ENCODE assay signal across 22 mouse cellular contexts in the genomic region with DNA sequence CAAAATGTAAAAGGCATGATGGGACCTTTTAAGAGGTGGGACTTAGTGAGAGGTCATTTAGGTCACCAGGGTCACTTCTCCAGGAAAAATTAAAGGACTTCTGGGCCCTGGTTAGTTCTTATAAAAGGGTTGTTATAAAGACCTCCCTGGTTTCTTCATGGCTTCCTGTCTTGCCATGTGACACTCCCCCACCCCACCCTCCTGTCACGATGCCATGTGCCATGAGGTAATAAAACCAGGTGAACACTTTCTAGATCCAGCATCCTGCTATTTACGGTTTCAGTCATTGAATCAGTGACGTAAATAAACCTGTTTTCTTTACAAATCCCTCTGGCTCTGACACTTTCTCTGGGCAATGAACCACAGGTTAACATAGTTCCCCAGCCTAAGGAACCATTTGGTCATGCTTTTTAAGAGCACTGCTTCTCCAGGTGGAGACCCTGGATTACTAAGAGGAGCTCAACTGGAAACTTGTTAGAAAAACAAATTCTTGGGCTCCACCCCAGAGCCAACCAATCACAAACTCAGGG.
DNase-seq lines count a peak whose midpoint lies in the region; ATAC-seq and TF ChIP-seq lines count a peak whose summit lies in the region.
"Had no signal": no experiment of that assay in that cellular context is flagged by ENCODE, and none has a peak within 500 bp of the region (broad histone marks: within the 10 kb centered on the region; RNA-seq: fewer than 3 reads in every experiment).

No protein-coding gene starts in this region.

- H3K9me3 ChIP-seq in kidney, embryonic 15.5 days (replicated peaks) = no peaks in the 10 kb centered on the region
- no peaks in the 10 kb centered on the region for H3K9me3 ChIP-seq in hindbrain, embryonic 10.5 days
- H3K9me3 ChIP-seq: embryonic facial prominence, embryonic 12.5 days; embryonic facial prominence, embryonic 15.5 days; hindbrain, embryonic 13.5 days had no signal

- TF ChIP-seq POLR2A in kidney, adult 2 months (IDR thresholded peaks at IDR 0.05; ENCODE audit: low read depth, low read length) = no peak

- no peaks in the 10 kb centered on the region for H3K27me3 ChIP-seq in kidney, adult 2 months (replicated peaks; ENCODE audit: control insufficient read depth, insufficient read depth, low read length)
- no peaks in the 10 kb centered on the region for H3K27me3 ChIP-seq in kidney, embryonic 15.5 days
- no peaks in the 10 kb centered on the region for H3K27me3 ChIP-seq in hindbrain, embryonic 10.5 days (ENCODE audit: insufficient read depth, poor library complexity, severe bottlenecking)
- H3K27me3 ChIP-seq: embryonic facial prominence, embryonic 12.5 days; embryonic facial prominence, embryonic 15.5 days; hindbrain, embryonic 13.5 days had no signal

- H3K36me3 ChIP-seq in kidney, adult 2 months (ENCODE audit: control insufficient read depth, insufficient read depth, low read length) = no peaks in the 10 kb centered on the region
- no peaks in the 10 kb centered on the region for H3K36me3 ChIP-seq in kidney, embryonic 15.5 days
- H3K36me3 ChIP-seq in hindbrain, embryonic 10.5 days = no peaks in the 10 kb centered on the region
- H3K36me3 ChIP-seq: embryonic facial prominence, embryonic 12.5 days; embryonic facial prominence, embryonic 15.5 days; hindbrain, embryonic 13.5 days had no signal

- TF ChIP-seq CTCF in kidney, adult 2 months (conservative IDR thresholded peaks at IDR 0.05; ENCODE audit: insufficient read depth, insufficient read length, low read depth, low read length) = no peak

- no peak overlapping the region for H3K9ac ChIP-seq in kidney, embryonic 15.5 days
- H3K9ac ChIP-seq: embryonic facial prominence, embryonic 12.5 days; embryonic facial prominence, embryonic 15.5 days; forebrain, postnatal 0 days; hindbrain, embryonic 13.5 days had no signal

- H3K4me1 ChIP-seq in kidney, adult 2 months (ENCODE audit: control insufficient read depth, insufficient read depth, low read length) = peaks cover 19% of the 10 kb centered on the region; the same call in 1 of the 2 replicates
- H3K4me1 ChIP-seq in kidney, embryonic 15.5 days = no peaks in the 10 kb centered on the region
- H3K4me1 ChIP-seq in hindbrain, embryonic 10.5 days (replicated peaks) = peaks cover 4% of the 10 kb centered on the region
- H3K4me1 ChIP-seq: embryonic facial prominence, embryonic 15.5 days had no signal

- ATAC-seq in kidney, embryonic 15.5 days (replicated peaks; ENCODE audit: low FRiP score) = no peak
- ATAC-seq: CD4-positive, CD25-positive, alpha-beta regulatory T cell, adult 4 months; forebrain, embryonic 14.5 days; forebrain, postnatal 0 days had no signal

- H3K4me3 ChIP-seq in kidney, adult 2 months (ENCODE audit: insufficient read depth, low read depth, low read length) = no peak overlapping the region
- no peak overlapping the region for H3K4me3 ChIP-seq in kidney, embryonic 15.5 days (replicated peaks)
- H3K4me3 ChIP-seq in hindbrain, embryonic 10.5 days = no peak overlapping the region
- H3K4me3 ChIP-seq: embryonic facial prominence, embryonic 12.5 days; embryonic facial prominence, embryonic 15.5 days; gastrocnemius, adult 2 months; hindbrain, embryonic 13.5 days had no signal

- 61% methylated on average over 3 of the region's 3 CpGs for WGBS in kidney, adult 2 months
- 46% methylated on average over 3 of the region's 3 CpGs for WGBS in kidney, embryonic 15.5 days
- WGBS in hindbrain, embryonic 10.5 days = 82% methylated on average over 3 of the region's 3 CpGs

- peak; percentile 69 for DNase-seq in kidney, adult 2 months
- DNase-seq in kidney, adult 9 months = peak; percentile 55
- peak; percentile 45 for DNase-seq in kidney, postnatal 14 days
- DNase-seq in hindbrain, embryonic 10.5 days (ENCODE audit: low spot score) = no peak
- no peak for DNase-seq in neural tube, embryonic 10.5 days (ENCODE audit: extremely low spot score, low spot score)
- DNase-seq: adrenal gland, adult 2 months; adrenal gland, postnatal 14 days; cerebellum, adult 11 months; cerebellum, adult 2 months; cerebellum, adult 9-11 months; cerebellum, postnatal 25 days; forebrain, postnatal 0 days; gastrocnemius, adult 2 months; gastrocnemius, postnatal 14 days; heart, adult 11 months had no signal

- H3K27ac ChIP-seq in kidney, adult 2 months (ENCODE audit: insufficient read depth, low read depth, low read length) = peak overlapping the region; percentile 84
- no peak overlapping the region for H3K27ac ChIP-seq in kidney, embryonic 15.5 days
- no peak overlapping the region for H3K27ac ChIP-seq in hindbrain, embryonic 10.5 days
- H3K27ac ChIP-seq: embryonic facial prominence, embryonic 12.5 days; embryonic facial prominence, embryonic 15.5 days; gastrocnemius, adult 2 months; hindbrain, embryonic 13.5 days had no signal

- no peak overlapping the region for H3K4me2 ChIP-seq in kidney, embryonic 15.5 days
- H3K4me2 ChIP-seq: embryonic facial prominence, embryonic 12.5 days; embryonic facial prominence, embryonic 15.5 days; heart, embryonic 11.5 days; hindbrain, embryonic 13.5 days had no signal

Comparison
In these comparisons a context has a peak if more than half of its experiments do, and no peak if none do; other contexts are left out.
1. DNase-seq: peak in kidney, adult 2 months (single experiment), kidney, adult 9 months (single experiment) and kidney, postnatal 14 days (single experiment); none in hindbrain, embryonic 10.5 days (single experiment) and neural tube, embryonic 10.5 days (single experiment).